Mouse (Mus musculus) left cerebral cortex, adult 9 months (tissue): ENCODE results near the gene Stx6.

ENCODE experiments used
- DNase-seq, 2 experiments: peaks; one replicate each; pipeline ENCODE4 v3.0.0; 2022; ENCODE audit warnings: low spot score in 2 of 2

Stx6 gene

GRCm38 (mm10) chr1:155158141-155158969 lies at the start of gene Stx6:
Gene Stx6 (plus strand): TSS chr1:155158715.
- DNase-seq: peak; percentile 91 to 97

- DNase-seq: no peak
Measured at GRCm38 (mm10) chr1:155109387-155110350, 48.8 kb upstream of the Stx6 start.

DNA sequence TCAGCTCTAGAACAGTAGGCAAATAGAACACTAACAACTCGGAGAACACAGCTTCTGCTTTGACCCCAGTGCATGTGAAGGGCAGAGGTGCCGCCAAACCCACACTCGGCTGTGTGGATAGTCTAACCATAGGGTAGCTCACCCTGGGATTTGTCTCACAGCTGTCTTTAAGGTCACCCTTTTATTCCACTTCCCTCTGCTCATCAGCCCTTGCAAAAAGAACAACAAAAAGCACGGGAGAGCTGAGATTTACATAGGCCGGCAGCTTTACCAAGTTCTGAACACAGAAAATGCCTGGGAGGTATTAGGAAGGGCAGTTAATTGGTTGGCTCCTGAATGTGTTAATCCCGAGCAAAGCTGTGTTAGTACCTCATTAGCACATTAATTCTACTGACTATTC lies 47.0 kb upstream of the Stx6 start:
- no peak for DNase-seq

- DNase-seq: no peak
Measured at GRCm38 (mm10) chr1:155112118-155112517, 46.4 kb upstream of the Stx6 start.

GRCm38 (mm10) chr1:155112875-155113274 lies 45.6 kb upstream of the Stx6 start:
- no peak for DNase-seq

GRCm38 (mm10) chr1:155113946-155114345 lies 44.6 kb upstream of the Stx6 start:
- no peak for DNase-seq

DNA sequence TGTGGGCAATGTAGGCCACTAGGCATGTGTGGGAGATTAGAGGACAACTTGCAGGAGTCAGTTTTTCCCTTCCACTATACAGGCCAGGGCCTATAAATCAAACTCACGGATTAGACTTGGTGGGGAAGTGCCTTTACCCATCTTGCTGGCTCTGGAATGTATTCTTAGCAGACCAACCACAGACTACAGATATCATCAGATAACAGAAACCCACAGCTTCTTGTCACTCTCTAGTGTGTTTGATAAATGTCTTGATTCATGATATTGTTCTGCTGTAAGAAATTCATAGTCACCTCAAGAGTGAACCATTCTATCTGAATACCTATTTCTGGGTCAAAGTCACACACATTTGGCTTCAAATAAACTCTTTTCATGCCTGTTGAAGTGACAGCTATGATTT lies 38.8 kb upstream of the Stx6 start:
- no peak for DNase-seq

GRCm38 (mm10) chr1:155121977-155122939 lies 36.3 kb upstream of the Stx6 start:
- DNase-seq: peak in 1 of 2 experiments; percentile 45

GRCm38 (mm10) chr1:155124397-155124796 lies 34.1 kb upstream of the Stx6 start:
- DNase-seq: no peak

GRCm38 (mm10) chr1:155126716-155127115 lies 31.8 kb upstream of the Stx6 start:
- DNase-seq: no peak

- no peak for DNase-seq
Measured at GRCm38 (mm10) chr1:155127429-155127934, 31.0 kb upstream of the Stx6 start.

- no peak for DNase-seq
Measured at GRCm38 (mm10) chr1:155134866-155135265, 23.6 kb upstream of the Stx6 start.

DNA sequence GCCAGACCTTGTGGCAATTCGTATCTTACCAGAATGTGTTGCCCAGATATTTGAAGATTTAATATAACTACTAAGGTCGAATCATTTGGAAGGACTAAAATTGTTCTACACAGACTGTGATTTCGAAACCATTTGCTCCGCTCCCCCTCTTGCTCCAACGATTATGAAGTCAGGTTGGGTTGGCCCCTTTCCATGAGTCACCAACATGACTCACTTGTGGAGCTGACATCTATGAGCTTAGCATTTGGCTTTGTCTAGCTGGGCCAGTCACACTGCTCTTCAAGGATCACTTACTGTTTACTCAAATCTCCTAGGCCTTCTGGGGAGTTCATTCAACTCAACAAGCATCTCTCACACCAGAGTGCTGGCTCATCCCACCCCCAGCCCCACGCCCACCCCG lies 19.7 kb upstream of the Stx6 start:
- no peak for DNase-seq

GRCm38 (mm10) chr1:155140076-155140475 lies 18.4 kb upstream of the Stx6 start:
- peak in 1 of 2 experiments; percentile 78 for DNase-seq

- no peak for DNase-seq
Measured at GRCm38 (mm10) chr1:155145620-155146019, 12.9 kb upstream of the Stx6 start.

DNA sequence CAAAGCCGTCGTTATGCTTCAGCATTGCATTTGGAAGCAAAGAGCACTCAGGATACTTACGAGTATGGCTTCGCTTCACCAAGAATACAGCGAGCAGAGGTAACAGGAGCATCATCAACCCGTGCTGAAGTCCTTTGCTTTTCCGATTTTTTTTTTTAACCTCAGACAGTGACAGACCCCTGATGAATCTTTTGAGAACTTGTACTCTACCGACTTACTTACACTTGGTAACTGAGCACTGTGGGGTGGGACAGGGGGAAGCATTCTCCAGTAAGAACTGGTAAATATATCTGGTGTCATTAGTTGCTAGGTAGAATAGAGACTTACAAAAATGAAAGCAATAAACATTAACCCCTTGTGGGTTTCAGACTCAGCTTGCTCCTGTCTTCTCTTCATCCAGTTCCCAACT lies 11.9 kb upstream of the Stx6 start, which contains the start of gene Mr1:
Mr1 (minus strand) TSS at position 243 of the 409 bp plus-strand sequence.
- peak in 1 of 2 experiments; percentile 34 for DNase-seq

DNA sequence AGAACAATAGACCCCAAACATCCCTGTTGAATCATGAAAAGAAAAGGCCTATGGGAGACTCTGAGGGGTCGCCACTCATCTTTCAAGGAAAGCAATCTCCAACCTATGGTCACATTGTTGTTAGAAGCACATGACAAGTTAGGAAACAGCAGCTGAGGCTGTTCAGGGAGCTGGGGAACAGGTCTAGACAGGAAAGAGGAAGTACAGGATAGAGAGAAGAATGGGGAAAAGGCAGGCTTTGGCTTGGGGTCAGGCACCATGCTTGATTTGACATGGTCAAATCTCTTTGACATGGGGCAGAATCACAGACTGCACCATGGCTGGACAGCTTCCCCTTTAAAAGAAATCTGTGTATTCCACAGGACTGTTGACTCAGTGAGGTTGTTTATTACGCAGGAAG lies 11.3 kb upstream of the Stx6 start:
- no peak for DNase-seq

GRCm38 (mm10) chr1:155149403-155149802 lies 9.1 kb upstream of the Stx6 start:
- DNase-seq: no peak

DNA sequence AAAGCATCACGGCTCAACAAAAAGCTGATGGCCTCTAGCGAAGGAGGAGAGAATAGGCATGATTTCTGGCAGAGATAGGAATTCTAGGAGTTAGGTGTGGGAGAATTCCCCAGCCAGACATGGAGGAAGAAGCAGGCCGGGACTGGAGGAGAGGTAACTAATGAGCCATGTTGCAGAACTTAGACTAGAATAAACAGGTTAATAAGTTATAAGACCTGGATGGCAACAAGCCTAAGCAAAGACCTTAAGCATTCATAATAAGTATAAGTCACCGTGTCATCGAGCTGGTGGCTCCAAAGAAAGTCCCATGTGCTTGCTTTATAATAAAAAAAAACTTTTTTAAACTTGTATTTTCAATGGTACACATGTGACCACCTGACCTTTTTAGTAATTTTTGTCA lies 7.7 kb upstream of the Stx6 start:
- no peak for DNase-seq

DNA sequence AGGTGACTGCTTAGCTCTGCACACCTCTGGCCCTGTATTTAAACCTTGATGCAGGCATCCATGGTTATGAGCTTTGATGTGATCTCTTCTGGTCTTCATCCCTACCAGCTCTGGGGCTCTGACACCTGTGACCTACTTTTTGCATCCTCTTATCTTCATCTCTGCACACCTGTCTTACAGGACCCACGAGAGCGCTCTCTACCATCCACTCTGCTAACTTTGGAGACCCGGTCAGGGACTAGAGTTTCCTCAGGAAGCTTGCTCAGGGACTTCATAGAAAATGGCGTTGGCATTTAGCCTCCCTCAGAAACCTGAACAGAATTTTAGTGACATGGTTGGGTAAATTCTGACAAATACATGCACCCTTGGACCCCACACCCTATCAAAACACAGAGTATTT lies 4.6 kb upstream of the Stx6 start:
- no peak for DNase-seq

- no peak for DNase-seq
Measured at GRCm38 (mm10) chr1:155158970-155159484, 512 bp downstream of the Stx6 start.
